Mouse (Mus musculus) erythroblast, embryonic 14.5 days (primary cell): ENCODE measurements around the gene Hspb11.

Source experiments
- GATA1 ChIP-seq: IDR thresholded peaks from 2 replicates; pipeline ENCODE4 v1.6.1; 2012; ENCODE audit warnings: low read length, inconsistent platforms, mixed read lengths
- TAL1 ChIP-seq: IDR thresholded peaks from 3 replicates; pipeline ENCODE4 v1.6.1; 2012; ENCODE audit warnings: low read length, inconsistent platforms, mixed read lengths

GRCm38 (mm10) chr4:107254414-107254813, 1.0 kb downstream of the Hspb11 start:
- no peak for TF ChIP-seq GATA1
- no peak for TF ChIP-seq TAL1
